8 mouse cellular contexts compared by ENCODE assay signal in the genomic region with DNA sequence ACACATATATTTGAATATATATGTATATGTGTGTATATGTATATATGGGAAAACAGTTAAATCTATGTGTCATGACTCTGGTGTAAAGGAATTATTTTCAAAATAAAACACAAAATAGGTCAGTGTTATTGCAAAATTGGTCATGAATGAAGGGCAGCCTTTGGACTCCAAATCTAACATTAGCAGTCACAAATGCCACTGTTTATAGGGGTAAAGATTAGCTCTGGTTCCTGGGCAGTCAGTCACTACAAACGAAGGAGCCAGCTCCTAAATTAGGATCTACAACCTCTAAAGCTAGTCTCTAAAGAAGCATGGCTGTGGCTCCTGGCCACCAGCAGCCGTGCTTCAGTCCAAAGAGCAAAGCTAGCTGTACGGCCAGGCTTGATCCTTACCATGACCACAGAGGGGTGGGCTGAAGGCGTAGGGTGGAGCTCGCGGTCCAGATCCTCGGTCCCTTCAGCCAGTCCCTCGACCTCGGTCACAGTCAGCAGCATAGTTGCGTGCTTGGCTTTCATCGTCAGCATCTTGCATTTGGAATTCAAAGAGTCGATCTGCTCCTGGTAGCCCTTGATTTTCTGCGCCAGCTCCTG.
DNase-seq lines count a peak whose midpoint lies in the region; ATAC-seq and TF ChIP-seq lines count a peak whose summit lies in the region.

No protein-coding gene starts in this region.

- H3K4me2 ChIP-seq in forebrain, embryonic 16.5 days (ENCODE audit: low read length): peak overlapping the region; percentile 79

- H3K4me1 ChIP-seq in heart, adult 2 months (ENCODE audit: control insufficient read depth, insufficient read depth, low read length): no peaks in the 10 kb centered on the region
- no peaks in the 10 kb centered on the region for H3K4me1 ChIP-seq in ES-Bruce4 (ENCODE audit: control insufficient read depth, insufficient read depth, low read length)
- H3K4me1 ChIP-seq in forebrain, embryonic 16.5 days (replicated peaks; ENCODE audit: control insufficient read depth, insufficient read depth, low read length): 0 out of 2 replicates have a peak, but pooled peaks cover 2% of the 10 kb centered on the region
- peaks cover 6% of the 10 kb centered on the region for H3K4me1 ChIP-seq in small intestine, adult 2 months (ENCODE audit: control insufficient read depth, insufficient read depth, insufficient read length, low read length)

- peaks cover 10% of the 10 kb centered on the region for H3K36me3 ChIP-seq in heart, adult 2 months (ENCODE audit: control insufficient read depth, insufficient read depth, low read length)
- no peaks in the 10 kb centered on the region for H3K36me3 ChIP-seq in ES-Bruce4 (ENCODE audit: control insufficient read depth, insufficient read depth, low read length, poor library complexity, severe bottlenecking)
- no peaks in the 10 kb centered on the region for H3K36me3 ChIP-seq in forebrain, embryonic 16.5 days (ENCODE audit: control insufficient read depth, insufficient read depth)
- H3K36me3 ChIP-seq in small intestine, adult 2 months (ENCODE audit: control insufficient read depth, insufficient read depth, low read length): no peaks in the 10 kb centered on the region; the same call in 1 of the 2 replicates

- H3K27me3 ChIP-seq in heart, adult 2 months (ENCODE audit: control insufficient read depth, insufficient read depth, low read length): no peaks in the 10 kb centered on the region
- H3K27me3 ChIP-seq in ES-Bruce4 (ENCODE audit: control insufficient read depth, insufficient read depth, low read length, poor library complexity, severe bottlenecking): no peaks in the 10 kb centered on the region
- no peaks in the 10 kb centered on the region for H3K27me3 ChIP-seq in forebrain, embryonic 16.5 days (replicated peaks; ENCODE audit: control insufficient read depth, insufficient read depth, low read length)
- H3K27me3 ChIP-seq in small intestine, adult 2 months (ENCODE audit: control insufficient read depth, insufficient read depth, low read length): no peaks in the 10 kb centered on the region

- peak; percentile 65 for ATAC-seq in forebrain, embryonic 16.5 days

- TF ChIP-seq EP300 in heart, adult 2 months (IDR thresholded peaks at IDR 0.05; ENCODE audit: insufficient read depth, low read depth, low read length): no peak
- TF ChIP-seq EP300 in ES-Bruce4 (IDR thresholded peaks at IDR 0.05; ENCODE audit: insufficient read depth, low read depth, low read length): no peak

- no peak for TF ChIP-seq CTCF in heart, adult 2 months (IDR thresholded peaks at IDR 0.05)
- no peak for TF ChIP-seq CTCF in ES-Bruce4 (IDR thresholded peaks at IDR 0.05; ENCODE audit: low read depth, low read length)
- TF ChIP-seq CTCF in small intestine, adult 2 months (IDR thresholded peaks at IDR 0.05; ENCODE audit: extremely low read depth, insufficient read length, insufficient replicate concordance, low read depth, low read length): no peak

- peak overlapping the region; percentile 70 for H3K27ac ChIP-seq in heart, adult 2 months
- H3K27ac ChIP-seq in ES-Bruce4 (ENCODE audit: insufficient read depth, low read length): no peak overlapping the region
- peak overlapping the region; percentile 68 for H3K27ac ChIP-seq in forebrain, embryonic 16.5 days (ENCODE audit: low read length)
- H3K27ac ChIP-seq in small intestine, adult 2 months (ENCODE audit: insufficient read depth, low read depth, low read length): peak overlapping the region; percentile 48

- 7% methylated on average over 13 of the region's 13 CpGs for WGBS in heart, adult 2 months
- under 1% methylated on average over 13 of the region's 13 CpGs for WGBS in forebrain, embryonic 16.5 days
- WGBS in small intestine, adult 2 months: 6% methylated on average over 13 of the region's 13 CpGs

- TF ChIP-seq POLR2A in heart, adult 2 months (IDR thresholded peaks at IDR 0.05; ENCODE audit: insufficient read depth, low read depth, low read length): no peak; the same call in 1 of the 2 replicates
- no peak for TF ChIP-seq POLR2A in ES-Bruce4 (IDR thresholded peaks at IDR 0.05; ENCODE audit: insufficient read depth, low read length)
- no peak for TF ChIP-seq POLR2A in small intestine, adult 2 months (IDR thresholded peaks at IDR 0.05; ENCODE audit: low read depth, low read length)

- DNase-seq in heart, adult 2 months: no peak
- no peak for DNase-seq in heart, postnatal 10 days
- peak; percentile 65 for DNase-seq in liver
- no peak for DNase-seq in right cerebral cortex, postnatal 25 days
- DNase-seq in lung, postnatal 36 days: no peak

- intact Hi-C loops in heart, adult 2 months (cut with DNase I): no loop called here
- intact Hi-C loops in heart, postnatal 10 days (cut with DNase I): no loop called here

- peak overlapping the region; percentile 55 for H3K4me3 ChIP-seq in heart, adult 2 months
- H3K4me3 ChIP-seq in ES-Bruce4 (ENCODE audit: low read depth, low read length): peak overlapping the region; percentile 52
- H3K4me3 ChIP-seq in forebrain, embryonic 16.5 days (replicated peaks; ENCODE audit: low read length): peak overlapping the region; percentile 45
- peak overlapping the region; percentile 71 for H3K4me3 ChIP-seq in small intestine, adult 2 months (ENCODE audit: low read depth, low read length)

- no peaks in the 10 kb centered on the region for H3K9me3 ChIP-seq in ES-Bruce4 (replicated peaks; ENCODE audit: control insufficient read depth, insufficient read depth, low read length, poor library complexity, severe bottlenecking)
- no peaks in the 10 kb centered on the region for H3K9me3 ChIP-seq in forebrain, embryonic 16.5 days (ENCODE audit: control insufficient read depth, low read length)

- peak overlapping the region; percentile 1 for H3K9ac ChIP-seq in heart, adult 2 months (ENCODE audit: low read depth, low read length)
- no peak overlapping the region for H3K9ac ChIP-seq in ES-Bruce4 (ENCODE audit: low read depth, poor library complexity, severe bottlenecking)
- peak overlapping the region; percentile 49 for H3K9ac ChIP-seq in forebrain, embryonic 16.5 days (replicated peaks; ENCODE audit: low read depth, low read length)

- H3K79me2 ChIP-seq in heart, adult 2 months (replicated peaks; ENCODE audit: control insufficient read depth, insufficient read depth, low read length): no peaks in the 10 kb centered on the region
